Comparison of ENCODE assay signal across 8 mouse cellular contexts in genomic region chr2:77061871-77062270, GRCm38 (mm10).
DNase-seq lines count a peak whose midpoint lies in the region.

No protein-coding gene starts in this region.

- DNase-seq in gastrocnemius, adult 18-20 months (ENCODE audit: low spot score), result peak; percentile 59
- DNase-seq in gastrocnemius, postnatal 4 days (ENCODE audit: low spot score in 2 of 2), result no peak
- peak; percentile 58 for DNase-seq in ovary, postnatal 14 days (ENCODE audit: low spot score)
- DNase-seq in ovary, adult 18-20 months (ENCODE audit: low spot score), result no peak
- peak; percentile 42 for DNase-seq in cerebellum, adult 8-10 months
- DNase-seq in layer of hippocampus, postnatal 14 days (ENCODE audit: low spot score in 2 of 2), result peak; percentile 18 to 86
- DNase-seq in right cerebral cortex, postnatal 10 days (ENCODE audit: low spot score in 2 of 2), result peak; percentile 58 to 64
- DNase-seq in spleen, postnatal 36 days (ENCODE audit: low spot score in 2 of 2), result no peak

Comparison
In these comparisons a context has a peak if more than half of its experiments do, and no peak if none do; other contexts are left out.
1. DNase-seq: peak in gastrocnemius, adult 18-20 months (single experiment), ovary, postnatal 14 days (single experiment), cerebellum, adult 8-10 months (single experiment), layer of hippocampus, postnatal 14 days (2 of 2) and right cerebral cortex, postnatal 10 days (2 of 2); none in gastrocnemius, postnatal 4 days (0 of 2), ovary, adult 18-20 months (single experiment) and spleen, postnatal 36 days (0 of 2).